Mouse (Mus musculus) stomach, embryonic 14.5 days (tissue): ENCODE results near the gene Tmem54. TPM values are rescaled to one million over a fixed set of nuclear protein-coding genes. Genes with fewer than 3 reads are reported as not detected.

Experiments
- ATAC-seq: fragments of 200-750 bp; cut with Nextera tagmentation; 2 replicates; pipeline ENCODE4 v1.8.0; 2017; ENCODE audit warnings: low read depth, moderate TSS enrichment; ENCODE audit not compliant: insufficient number of reproducible peaks, insufficient read depth, low FRiP score
- H3K27ac ChIP-seq: fragments of 300-500 bp; sonication (generic); 2 replicates; pipeline ENCODE4 v1.5.1; 2014; ENCODE audit warnings: mild to moderate bottlenecking, low read length, moderate library complexity, mixed read lengths
- H3K27me3 ChIP-seq: fragments of 300-500 bp; sonication (generic); 2 replicates; pipeline ENCODE4 v1.6.1; 2014; ENCODE audit warnings: low read length, control low read depth, mixed read lengths; ENCODE audit not compliant: control insufficient read depth, insufficient read depth
- H3K36me3 ChIP-seq: fragments of 300-500 bp; sonication (generic); 2 replicates; pipeline ENCODE4 v1.6.1; 2014; ENCODE audit warnings: mild to moderate bottlenecking, control low read depth, low read length, moderate library complexity, mixed read lengths; ENCODE audit not compliant: control insufficient read depth, insufficient read depth
- H3K4me1 ChIP-seq: fragments of 300-500 bp; sonication (generic); 2 replicates; pipeline ENCODE4 v1.6.1; 2014; ENCODE audit warnings: low read length, control low read depth, mixed read lengths; ENCODE audit not compliant: control insufficient read depth, insufficient read depth
- H3K4me2 ChIP-seq: fragments of 300-500 bp; sonication (generic); replicated peaks from 2 replicates; pipeline ENCODE4 v1.6.1; 2014; ENCODE audit warnings: low read depth, low read length, control low read depth
- H3K4me3 ChIP-seq: fragments of 300-500 bp; sonication (generic); 2 replicates; pipeline ENCODE4 v1.5.1; 2014; ENCODE audit warnings: low read depth, low read length, control low read depth
- H3K9ac ChIP-seq: fragments of 300-500 bp; sonication (generic); replicated peaks from 2 replicates; pipeline ENCODE4 v1.6.1; 2014; ENCODE audit warnings: low read depth, mild to moderate bottlenecking, control low read depth, low read length, moderate library complexity, mixed read lengths
- H3K9me3 ChIP-seq: fragments of 300-500 bp; sonication (generic); 2 replicates; pipeline ENCODE4 v1.6.1; 2016; ENCODE audit warnings: low read depth, low read length, control low read depth; ENCODE audit not compliant: control insufficient read depth
- WGBS: fragments of 180-500 bp; shearing (Covaris S2); extraction: QIAGEN DNeasy Blood & Tissue Kit; methylation state at CpG from one replicate; pipeline ENCODE4 v1.1.7; 2014; 5-methylcytosine and 5-hydroxymethylcytosine counted together
- polyA plus RNA-seq: library from polyadenylated mRNA; unstranded; fragments of >200 nt; fragmentation: Nextera tagmentation; extraction: Ambion mirVana; gene quantifications from 2 replicates; pipeline ENCODE4 v1.2.1, GENCODE M21; 2014

Gene Tmem54
- polyA plus RNA-seq, 1 experiment from 2014 or later = 20.9 TPM

- ATAC-seq = no peak
- Histone ChIP-seq H3K9ac (no peak overlapping the region), H3K27me3 (no peaks in the 10 kb centered on the region), H3K4me3 (no peak overlapping the region), H3K4me1 (no peaks in the 10 kb centered on the region; the same call in 1 of the 2 replicates), H3K27ac (no peak overlapping the region), H3K9me3 (no peaks in the 10 kb centered on the region), H3K4me2 (no peak overlapping the region), H3K36me3 (peaks cover 25% of the 10 kb centered on the region)
- 93% methylated on average over 1 of the region's 1 CpGs for WGBS
Observed at GRCm38 (mm10) chr4:129161076-129161475, 55.7 kb downstream of the Tmem54 start.

Other genes starting within 250 kb of the Tmem54 start
- 4.8 and 5.2 TPM in 2 replicates for gene Trim62, start 222.0 kb upstream of the Tmem54 start, polyA plus RNA-seq
- gene Azin2, start 143.1 kb upstream of the Tmem54 start, polyA plus RNA-seq = 17.6 and 19.1 TPM in 2 replicates
- 123 and 127 TPM in 2 replicates for gene Ak2, start 113.6 kb upstream of the Tmem54 start, polyA plus RNA-seq
- gene Rnf19b, start 47.3 kb upstream of the Tmem54 start, polyA plus RNA-seq = 6.9 and 7.2 TPM in 2 replicates
- gene Hpca, start 16.5 kb downstream of the Tmem54 start, polyA plus RNA-seq = 1.1 and 2.0 TPM in 2 replicates
- 1.4 TPM in 2 replicates for gene Fndc5, start 31.5 kb downstream of the Tmem54 start, polyA plus RNA-seq
- 18.2 and 20.3 TPM in 2 replicates for gene S100pbp, start 84.2 kb downstream of the Tmem54 start, polyA plus RNA-seq
- 81.6 and 84.6 TPM in 2 replicates for gene Yars, start 84.2 kb downstream of the Tmem54 start, polyA plus RNA-seq
- 6.8 and 8.0 TPM in 2 replicates for gene C77080, start 155.9 kb downstream of the Tmem54 start, polyA plus RNA-seq
- gene Sync, start 182.1 kb downstream of the Tmem54 start, polyA plus RNA-seq = 1.7 and 1.9 TPM in 2 replicates
- 329 and 348 TPM in 2 replicates for gene Rbbp4, start 229.8 kb downstream of the Tmem54 start, polyA plus RNA-seq
- gene Zbtb8os, start 230.1 kb downstream of the Tmem54 start, polyA plus RNA-seq = 46.7 and 52.2 TPM in 2 replicates